20 mouse cellular contexts compared by ENCODE assay signal in genomic region chr1:174959837-174960236, GRCm38 (mm10). TPM values are rescaled to one million over a fixed set of nuclear protein-coding genes. Genes with fewer than 3 reads are reported as not detected.
DNase-seq lines count a peak whose midpoint lies in the region; ATAC-seq and TF ChIP-seq lines count a peak whose summit lies in the region.
"Had no signal": no experiment of that assay in that cellular context is flagged by ENCODE, and none has a peak within 500 bp of the region (broad histone marks: within the 10 kb centered on the region; RNA-seq: fewer than 3 reads in every experiment).

No protein-coding gene starts in this region.

- no peak for TF ChIP-seq CTCF in liver, adult 2 months (IDR thresholded peaks at IDR 0.05; ENCODE audit: low read depth, low read length)
- TF ChIP-seq CTCF in liver, postnatal 0 days (IDR thresholded peaks at IDR 0.05; ENCODE audit: low read depth): no peak

- no peaks in the 10 kb centered on the region for H3K79me2 ChIP-seq in liver, adult 2 months (ENCODE audit: control insufficient read depth, insufficient read depth, low read length)

- peaks cover 4% of the 10 kb centered on the region for H3K4me1 ChIP-seq in liver, adult 2 months (ENCODE audit: control insufficient read depth, insufficient read depth, low read length)
- H3K4me1 ChIP-seq in liver, embryonic 12.5 days: no peaks in the 10 kb centered on the region
- no peaks in the 10 kb centered on the region for H3K4me1 ChIP-seq in liver, postnatal 0 days (ENCODE audit: insufficient read depth)

- ATAC-seq in liver, embryonic 12.5 days: no peak
- ATAC-seq in liver, postnatal 0 days: peak; percentile 83
- ATAC-seq: activated CD4-positive, CD25-positive, alpha-beta regulatory T cell, adult 4 months; CD4-positive, CD25-positive, alpha-beta regulatory T cell, adult 4 months; Patski had no signal

- H3K4me2 ChIP-seq in liver, embryonic 12.5 days: no peak overlapping the region
- H3K4me2 ChIP-seq in liver, postnatal 0 days (ENCODE audit: low read depth, low read length): no peak overlapping the region

- WGBS in liver, adult 2 months: 27% methylated on average over 3 of the region's 3 CpGs
- 69% methylated on average over 3 of the region's 3 CpGs for WGBS in liver, embryonic 12.5 days (ENCODE audit: insufficient replicate concordance)
- 76% methylated on average over 3 of the region's 3 CpGs for WGBS in liver, postnatal 0 days (ENCODE audit: insufficient replicate concordance)

- H3K9me3 ChIP-seq in liver, embryonic 12.5 days (replicated peaks): no peaks in the 10 kb centered on the region
- H3K9me3 ChIP-seq in liver, postnatal 0 days (ENCODE audit: low read length): no peaks in the 10 kb centered on the region

- no peak overlapping the region for H3K9ac ChIP-seq in liver, adult 2 months (ENCODE audit: low read depth, low read length)
- H3K9ac ChIP-seq in liver, embryonic 12.5 days: no peak overlapping the region
- no peak overlapping the region for H3K9ac ChIP-seq in liver, postnatal 0 days (replicated peaks)

- no peaks in the 10 kb centered on the region for H3K27me3 ChIP-seq in liver, adult 2 months (ENCODE audit: control insufficient read depth, insufficient read depth, low read length)
- no peaks in the 10 kb centered on the region for H3K27me3 ChIP-seq in liver, embryonic 12.5 days (replicated peaks)
- H3K27me3 ChIP-seq in liver, postnatal 0 days (ENCODE audit: insufficient read depth, low read length): no peaks in the 10 kb centered on the region
- H3K27me3 ChIP-seq: CH12.LX, Patski had no signal

- TF ChIP-seq POLR2A in liver, adult 2 months (IDR thresholded peaks at IDR 0.05; ENCODE audit: extremely low read depth, insufficient read depth, low read length): no peak

- H3K4me3 ChIP-seq in liver, adult 2 months (ENCODE audit: insufficient read depth, low read depth, low read length): no peak overlapping the region
- no peak overlapping the region for H3K4me3 ChIP-seq in liver, embryonic 12.5 days
- no peak overlapping the region for H3K4me3 ChIP-seq in liver, postnatal 0 days (ENCODE audit: low read depth, low read length)

- no peaks in the 10 kb centered on the region for H3K36me3 ChIP-seq in liver, adult 2 months (ENCODE audit: control insufficient read depth, insufficient read depth, low read length)
- H3K36me3 ChIP-seq in liver, embryonic 12.5 days: no peaks in the 10 kb centered on the region
- no peaks in the 10 kb centered on the region for H3K36me3 ChIP-seq in liver, postnatal 0 days (replicated peaks; ENCODE audit: insufficient read depth, low read length)
- H3K36me3 ChIP-seq: G1E had no signal

- DNase-seq in liver, adult 2 months (ENCODE audit: extremely low read depth, low read depth, low spot score): peak; percentile 91
- DNase-seq in liver, postnatal 0 days: no peak
- no peak for DNase-seq in liver
- DNase-seq: adrenal gland, adult 2 months; adrenal gland, adult 8-10 months; adrenal gland, postnatal 10 days; adrenal gland, postnatal 14 days; adrenal gland, postnatal 25 days; adrenal gland, postnatal 36 days; B cell, adult 2 months; cerebellum, adult 11 months; cerebellum, adult 11-12 months; cerebellum, adult 18-20 months had no signal

- H3K27ac ChIP-seq in liver, adult 2 months (replicated peaks; ENCODE audit: insufficient read depth, low read depth, low read length): no peak overlapping the region
- H3K27ac ChIP-seq in liver, embryonic 12.5 days: no peak overlapping the region
- no peak overlapping the region for H3K27ac ChIP-seq in liver, postnatal 0 days (ENCODE audit: low read depth)

- TF ChIP-seq EP300 in liver, postnatal 0 days (IDR thresholded peaks at IDR 0.05; ENCODE audit: low read depth): no peak

RNA-seq across cellular contexts. Expression of gene Grem2, which starts 38.2 kb away (rescaled TPM):
- 10.0 and 11.6 TPM in 2 replicates for total RNA-seq in liver, adult 2 months (2014; rRNA removed)
- polyA plus RNA-seq in liver, adult 2 months (2012; rRNA removed): 0.96 and 2.3 TPM in 2 replicates
- polyA plus RNA-seq in liver, embryonic 12.5 days (2016; fragmentation: Nextera tagmentation; extraction: Ambion mirVana): 0.04 and 0.17 TPM in 2 replicates
- polyA plus RNA-seq in liver, postnatal 0 days (2015; fragmentation: Nextera tagmentation; extraction: Ambion mirVana): 0.81 and 1.2 TPM in 2 replicates
- total RNA-seq: CH12.LX, MEL had no signal
- polyA plus RNA-seq: activated CD4-positive, CD25-positive, alpha-beta regulatory T cell, adult 4 months; CD4-positive, CD25-positive, alpha-beta regulatory T cell, adult 4 months; G1E; Patski had no signal
